Mouse (Mus musculus) retina, postnatal 1 day (tissue): ENCODE data around the gene Axin2.

Experiments
- DNase-seq: peaks from one replicate; pipeline ENCODE4 v3.0.0-alpha.2; 2012

Axin2 gene

GRCm38 (mm10) chr11:108981012-108981411, 60.9 kb downstream of the Axin2 start:
- no peak for DNase-seq

- no peak for DNase-seq
Observed at GRCm38 (mm10) chr11:108983409-108984064, 63.4 kb downstream of the Axin2 start.

- no peak for DNase-seq
Observed at GRCm38 (mm10) chr11:108984711-108985419, 64.7 kb downstream of the Axin2 start.

GRCm38 (mm10) chr11:108985836-108986235, 65.7 kb downstream of the Axin2 start:
- DNase-seq, result no peak

- DNase-seq, result no peak
Observed at GRCm38 (mm10) chr11:108987226-108987625, 67.1 kb downstream of the Axin2 start.

DNA sequence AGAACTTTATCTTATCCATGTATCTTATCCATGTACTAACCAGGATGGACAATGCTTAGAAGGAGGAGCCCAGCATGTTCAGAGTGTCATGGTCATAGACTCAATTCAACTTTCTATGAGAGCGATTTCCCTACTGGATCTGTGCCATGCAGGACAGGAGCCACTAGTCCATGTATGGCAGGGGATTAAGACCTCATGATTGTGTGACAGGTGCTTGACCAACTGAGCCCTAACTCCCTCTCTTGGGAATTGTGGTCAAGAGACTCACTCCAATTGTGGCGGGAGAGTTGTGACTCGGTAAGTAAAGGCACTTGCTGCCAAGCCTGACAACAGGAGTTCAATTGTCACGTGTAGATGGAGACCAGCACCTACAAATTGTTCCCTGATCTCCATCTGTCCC, 67.6 kb downstream of the Axin2 start:
- DNase-seq, result no peak

GRCm38 (mm10) chr11:108988258-108988657, 68.1 kb downstream of the Axin2 start:
- no peak for DNase-seq

DNA sequence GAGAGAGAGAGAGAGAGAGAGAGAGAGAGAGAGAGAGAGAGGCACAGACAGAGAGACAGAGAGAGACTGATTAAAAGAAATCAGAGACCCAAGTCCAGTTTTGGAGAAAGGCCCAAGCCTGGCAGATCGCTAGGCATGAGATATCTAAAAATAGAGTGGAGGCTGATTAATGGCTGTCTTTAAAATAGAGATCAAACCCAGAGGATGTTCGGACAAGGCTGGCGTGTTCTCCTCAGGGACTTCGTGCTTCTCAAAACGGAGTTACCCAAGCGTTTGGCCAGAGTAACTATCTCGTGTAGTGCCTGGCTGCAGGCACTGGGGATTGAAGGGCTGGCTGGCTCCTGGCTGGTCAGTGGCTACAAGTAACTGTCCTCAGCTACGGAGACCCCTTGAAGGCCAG, 69.8 kb downstream of the Axin2 start:
- DNase-seq, result no peak

DNA sequence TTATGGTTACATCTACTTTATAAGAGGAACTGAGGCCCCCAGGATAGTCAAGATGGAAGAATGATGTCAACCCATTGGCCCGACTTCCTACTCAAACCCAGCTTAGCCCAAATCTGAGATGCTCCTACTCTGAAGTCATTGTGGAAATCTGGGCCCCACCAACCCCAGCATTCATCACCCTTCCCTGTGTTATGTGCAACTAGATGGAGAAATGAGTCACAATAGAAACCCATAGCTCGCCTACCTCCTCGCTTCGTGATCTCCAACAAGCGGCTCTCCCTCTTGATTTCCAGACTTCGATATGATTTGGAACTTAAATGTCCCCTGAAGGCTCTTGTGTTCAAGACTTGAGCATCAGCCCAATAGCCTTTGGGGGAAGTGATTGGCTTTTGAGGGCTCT, 73.3 kb downstream of the Axin2 start:
- no peak for DNase-seq

- DNase-seq, result no peak
Observed at GRCm38 (mm10) chr11:108995196-108995989, 75.2 kb downstream of the Axin2 start.

GRCm38 (mm10) chr11:108995990-108996533, 75.9 kb downstream of the Axin2 start:
- no peak for DNase-seq

DNA sequence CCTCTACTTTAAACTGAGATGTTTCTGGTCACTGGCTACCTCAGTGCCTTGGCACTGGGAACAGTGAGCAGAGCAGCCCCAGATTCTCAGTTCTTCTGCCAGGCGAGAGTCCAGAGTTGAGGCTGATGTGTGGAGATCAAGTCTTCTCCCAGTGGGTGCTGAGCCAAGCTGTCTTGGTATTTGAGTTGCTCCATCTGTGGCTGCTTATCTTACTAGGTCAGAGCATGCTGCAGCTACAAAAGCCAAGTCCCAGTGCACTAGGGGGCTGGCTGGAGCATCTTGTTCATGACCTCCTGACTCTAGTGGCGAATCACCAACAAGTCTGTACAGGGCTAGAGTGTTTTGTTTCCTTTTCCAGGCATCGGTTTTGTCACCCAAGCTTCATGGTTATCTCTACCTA, 77.7 kb downstream of the Axin2 start:
- DNase-seq, result no peak
